Mouse (Mus musculus) urinary bladder, postnatal 10 days (tissue): ENCODE measurements around the gene Mocs2.

Experiments used
- DNase-seq: peaks from one replicate; pipeline ENCODE4 v3.0.0; 2022; ENCODE audit warnings: low spot score

Gene Mocs2

DNA sequence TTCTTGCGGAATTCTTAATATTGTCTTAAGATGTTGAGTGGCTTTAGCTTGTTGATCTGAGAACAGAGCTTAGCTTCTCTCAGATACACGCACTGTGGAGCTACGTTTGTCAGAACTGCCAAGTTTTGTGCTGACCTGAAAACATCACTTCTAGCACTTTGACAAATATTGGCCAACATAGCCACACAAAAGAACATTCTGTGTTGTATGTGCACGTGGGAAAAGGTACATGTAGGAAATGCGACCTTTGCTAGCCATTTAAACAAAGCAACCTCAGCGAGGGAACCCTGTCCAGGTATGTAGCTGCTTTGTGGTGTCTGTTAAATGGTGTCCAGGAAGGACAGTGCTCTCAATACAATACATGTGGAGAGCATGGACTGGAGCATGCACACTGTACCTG, 36.0 kb downstream of the Mocs2 start:
- DNase-seq, result no peak

DNA sequence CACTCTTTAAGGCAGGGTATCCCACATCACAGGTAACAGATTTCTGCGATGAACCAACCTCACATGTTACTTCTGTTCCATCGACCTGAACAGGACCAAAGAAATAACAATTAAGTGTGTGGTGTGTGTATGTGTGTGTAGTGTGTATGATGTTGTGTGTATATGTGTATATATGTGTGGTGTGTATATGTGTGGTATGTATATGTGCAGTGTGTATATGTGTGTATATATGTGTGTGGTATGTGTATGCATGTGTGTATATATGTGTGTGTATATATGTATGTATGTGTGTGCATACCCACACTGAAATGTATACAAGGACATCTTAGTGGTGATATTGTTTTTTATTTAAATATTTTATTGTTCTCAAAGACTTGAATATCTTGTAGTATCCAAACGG, 36.4 kb downstream of the Mocs2 start:
- no peak for DNase-seq

DNA sequence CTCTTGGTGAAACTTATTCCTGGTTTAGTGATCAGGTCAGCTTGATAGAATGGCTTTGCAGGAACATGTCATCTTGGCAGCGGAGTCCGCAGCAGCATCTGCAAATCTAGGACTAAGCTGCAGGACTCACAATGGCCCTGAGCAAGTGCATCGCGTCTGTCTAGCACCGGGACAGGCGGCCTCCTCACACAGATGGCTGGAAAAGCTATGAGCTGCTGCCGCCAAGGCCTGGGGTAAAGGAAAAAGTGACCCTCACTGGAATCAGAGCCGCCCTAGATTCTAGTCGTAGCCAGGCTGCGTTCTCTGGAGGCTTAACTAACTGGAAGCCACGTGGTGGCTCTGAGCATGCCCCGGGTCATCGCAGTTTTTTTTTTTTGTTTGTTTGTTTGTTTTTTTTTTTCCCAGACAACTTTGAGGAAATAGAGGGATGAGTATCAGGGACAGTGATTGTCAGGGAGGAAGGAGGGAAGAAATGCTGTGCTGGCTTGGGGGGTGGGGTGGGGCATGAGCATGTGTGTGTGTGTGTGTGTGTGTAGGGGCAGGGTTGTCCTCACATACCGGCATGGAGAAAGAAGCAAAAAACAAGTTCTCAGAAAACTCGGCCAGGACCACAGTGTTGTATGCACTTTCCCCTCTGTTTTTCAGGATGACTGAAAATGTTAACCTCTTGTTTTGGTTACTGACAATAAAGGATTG, 37.7 kb downstream of the Mocs2 start:
- DNase-seq, result no peak

DNA sequence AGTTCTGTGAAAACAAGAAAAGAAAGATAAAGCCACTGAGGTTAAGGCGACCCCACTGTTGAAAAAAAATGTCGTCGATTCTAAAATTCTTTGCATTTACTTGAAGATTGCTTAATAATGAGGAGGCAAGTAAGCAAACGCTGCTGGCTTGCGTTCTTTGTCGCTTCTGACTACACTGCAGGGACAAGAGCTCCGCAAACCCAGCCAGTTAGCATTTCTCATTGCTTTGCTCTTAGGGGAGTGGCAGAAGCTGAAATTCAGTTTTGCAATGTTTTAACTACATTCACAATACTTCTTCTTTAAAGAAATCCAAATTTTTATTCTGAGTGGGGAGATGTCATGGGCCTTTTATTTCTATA, 38.2 kb downstream of the Mocs2 start:
- no peak for DNase-seq

DNA sequence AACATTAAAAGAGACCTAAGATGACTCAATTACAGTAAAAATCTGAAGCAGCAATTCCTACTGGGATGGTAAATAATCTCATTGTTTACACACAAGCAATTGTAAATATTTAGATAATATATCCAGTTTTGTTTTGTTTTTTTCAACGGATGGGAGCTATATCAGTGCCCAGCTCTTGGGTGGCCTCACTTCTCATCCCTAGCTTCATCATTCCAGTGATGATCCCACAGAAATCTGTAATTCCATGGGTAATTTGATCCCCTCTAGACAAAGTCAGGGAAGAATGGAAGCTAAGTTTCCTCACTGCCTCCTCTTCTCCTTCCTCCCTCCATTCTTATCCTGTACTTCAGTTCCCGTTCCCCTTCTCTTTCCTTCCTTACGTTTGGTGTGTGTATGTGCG, 39.5 kb downstream of the Mocs2 start:
- DNase-seq, result no peak

DNA sequence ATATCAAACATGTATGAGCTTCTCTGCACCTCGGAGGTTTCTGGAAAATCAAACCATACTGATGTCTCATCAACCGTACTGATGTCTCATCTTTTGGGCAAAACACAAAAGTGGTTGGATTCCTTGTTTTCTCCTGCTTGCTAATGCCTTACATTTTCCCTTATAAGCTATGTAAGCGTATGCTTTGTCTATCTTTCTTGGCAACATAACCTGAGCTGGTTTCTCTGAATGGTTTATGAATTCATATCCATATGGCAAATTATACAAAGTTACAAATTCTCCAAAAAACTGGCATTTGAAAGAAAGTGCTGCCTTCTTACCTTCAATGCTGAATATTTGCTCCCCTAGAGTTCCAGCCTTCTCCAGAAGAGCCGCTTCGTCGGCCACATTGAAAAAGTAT, 56.7 kb downstream of the Mocs2 start:
- DNase-seq, result no peak

DNA sequence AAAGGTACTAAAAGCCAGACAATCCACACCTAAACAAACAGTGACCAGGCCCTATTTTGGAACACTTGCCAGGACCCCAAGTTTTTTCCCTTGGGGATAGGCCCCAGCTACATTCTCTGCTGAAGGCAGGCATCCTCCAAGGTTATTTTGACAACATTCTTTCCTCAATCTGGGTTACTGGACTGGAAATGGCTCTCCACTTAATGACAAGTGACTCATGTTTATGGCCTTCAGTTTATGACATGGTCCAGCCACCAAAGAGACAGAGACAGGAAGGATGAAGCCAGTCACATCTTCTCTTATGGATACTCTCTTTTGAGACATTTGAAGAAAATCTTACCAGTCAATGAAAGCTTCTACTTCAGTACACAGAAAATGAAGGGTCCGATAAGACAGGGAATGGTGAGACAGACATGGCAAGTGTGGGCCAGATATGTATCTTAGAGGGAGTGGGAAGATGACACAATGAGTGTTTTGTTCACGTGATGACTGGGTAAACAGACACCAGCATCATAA, 58.0 kb downstream of the Mocs2 start:
- no peak for DNase-seq

DNA sequence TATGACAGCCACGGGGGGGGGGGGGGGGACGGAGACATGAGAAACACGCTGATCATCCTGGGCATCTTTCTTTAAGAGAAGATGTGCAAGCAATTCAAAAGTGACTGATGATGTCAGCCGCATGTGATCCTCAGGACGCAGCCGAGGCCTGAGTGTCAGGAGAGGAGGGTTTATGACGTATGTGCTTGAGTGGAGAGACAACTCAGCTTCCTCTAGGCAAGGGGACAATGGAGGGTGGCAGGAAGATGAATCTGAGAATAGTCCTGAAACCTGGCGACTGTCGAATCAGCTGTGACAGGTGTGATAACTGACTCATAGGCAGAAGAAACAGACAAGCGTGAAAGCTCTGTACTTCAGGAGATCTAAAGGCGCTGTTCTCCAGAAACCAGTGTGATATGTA, 60.6 kb downstream of the Mocs2 start:
- no peak for DNase-seq
